Mouse (Mus musculus): ENCODE measurements around the gene Rab40c.
"Not testable (repeated sequence)": the region's sequence is repeated elsewhere in the genome, so short reads cannot be mapped to it uniquely, and the experiment has no call there.

Gene Rab40c

GRCm38 (mm10) chr17:25874148-25874720 lies 45.3 kb downstream of the Rab40c start:
- no peak for DNase-seq

- no peak for DNase-seq
Measured at GRCm38 (mm10) chr17:25873405-25874147, 46.0 kb downstream of the Rab40c start.

- no peak for DNase-seq
Measured at GRCm38 (mm10) chr17:25872676-25873075, 46.9 kb downstream of the Rab40c start.

- not testable (repeated sequence) for DNase-seq
Measured at GRCm38 (mm10) chr17:25871566-25871965, 48.0 kb downstream of the Rab40c start.

- DNase-seq: no peak
Measured at GRCm38 (mm10) chr17:25869954-25870353, 49.6 kb downstream of the Rab40c start.

- DNase-seq: no peak
Measured at GRCm38 (mm10) chr17:25869498-25869897, 50.0 kb downstream of the Rab40c start.

- peak; percentile 81 to 83 for DNase-seq
Measured at GRCm38 (mm10) chr17:25868601-25869191, 50.8 kb downstream of the Rab40c start, which contains the start of gene Mcrip2. Gene Mcrip2, minus strand, starts transcription at chr17:25868764.

GRCm38 (mm10) chr17:25867836-25868600 lies 51.5 kb downstream of the Rab40c start:
- peak; percentile 54 to 65 for DNase-seq

- no peak for DNase-seq
Measured at GRCm38 (mm10) chr17:25867509-25867835, 52.1 kb downstream of the Rab40c start.

GRCm38 (mm10) chr17:25866172-25866571 lies 53.4 kb downstream of the Rab40c start:
- DNase-seq: no peak

GRCm38 (mm10) chr17:25865288-25865687 lies 54.2 kb downstream of the Rab40c start:
- DNase-seq: no peak

GRCm38 (mm10) chr17:25864311-25864710 lies 55.2 kb downstream of the Rab40c start:
- no peak for DNase-seq

- no peak for DNase-seq
Measured at GRCm38 (mm10) chr17:25863681-25864080, 55.8 kb downstream of the Rab40c start.

- no peak for DNase-seq
Measured at GRCm38 (mm10) chr17:25861704-25862612, 57.6 kb downstream of the Rab40c start.

- DNase-seq: peak; percentile 89 to 94
Measured at GRCm38 (mm10) chr17:25860832-25861703, 58.5 kb downstream of the Rab40c start, which contains the start of gene Wdr90. Gene Wdr90, minus strand, starts transcription at chr17:25861501.

GRCm38 (mm10) chr17:25860229-25860628 lies 59.3 kb downstream of the Rab40c start:
- no peak for DNase-seq

GRCm38 (mm10) chr17:25844396-25844901 lies 75.1 kb downstream of the Rab40c start, which contains the start of gene Rhot2:
Gene Rhot2, minus strand, starts transcription at chr17:25844851.
- peak; percentile 94 to 95 for DNase-seq

- DNase-seq: peak in 1 of 2 experiments; percentile 60
Measured at GRCm38 (mm10) chr17:25843636-25844395, 75.7 kb downstream of the Rab40c start.

GRCm38 (mm10) chr17:25843122-25843521 lies 76.4 kb downstream of the Rab40c start:
- no peak for DNase-seq

- no peak for DNase-seq
Measured at GRCm38 (mm10) chr17:25842509-25842908, 77.0 kb downstream of the Rab40c start.

Data from cerebellum, postnatal 14 days (tissue).